ENCODE assay signal across 9 mouse cellular contexts in genomic region chr13:48544391-48544790, GRCm38 (mm10). TPM values are rescaled to one million over a fixed set of nuclear protein-coding genes. Genes with fewer than 3 reads are reported as not detected.
DNase-seq lines count a peak whose midpoint lies in the region; ATAC-seq and TF ChIP-seq lines count a peak whose summit lies in the region.
"Had no signal": no experiment of that assay in that cellular context is flagged by ENCODE, and none has a peak within 500 bp of the region (broad histone marks: within the 10 kb centered on the region; RNA-seq: fewer than 3 reads in every experiment).

No protein-coding gene starts in this region.

- no peaks in the 10 kb centered on the region for H3K36me3 ChIP-seq in forebrain, embryonic 10.5 days (replicated peaks)
- H3K36me3 ChIP-seq in forebrain, postnatal 0 days (ENCODE audit: insufficient read depth): no peaks in the 10 kb centered on the region
- H3K36me3 ChIP-seq in testis, adult 2 months (ENCODE audit: control insufficient read depth, insufficient read depth, low read length): no peaks in the 10 kb centered on the region
- H3K36me3 ChIP-seq in liver, embryonic 14.5 days (replicated peaks; ENCODE audit: control insufficient read depth, insufficient read depth, low read depth): no peaks in the 10 kb centered on the region

- H3K9me3 ChIP-seq in forebrain, embryonic 10.5 days: no peaks in the 10 kb centered on the region
- no peaks in the 10 kb centered on the region for H3K9me3 ChIP-seq in forebrain, postnatal 0 days (ENCODE audit: low read length)
- H3K9me3 ChIP-seq in liver, embryonic 14.5 days (ENCODE audit: control insufficient read depth, low read length): no peaks in the 10 kb centered on the region

- TF ChIP-seq CTCF in forebrain, postnatal 0 days (IDR thresholded peaks at IDR 0.05; ENCODE audit: low read depth): no peak
- no peak for TF ChIP-seq CTCF in testis, adult 2 months (IDR thresholded peaks at IDR 0.05; ENCODE audit: control insufficient read depth, insufficient read depth, insufficient replicate concordance, low read depth, low read length)
- no peak for TF ChIP-seq CTCF in liver, embryonic 14.5 days (IDR thresholded peaks at IDR 0.05; ENCODE audit: low read depth)

- ATAC-seq in forebrain, postnatal 0 days: no peak
- no peak for ATAC-seq in liver, embryonic 14.5 days (ENCODE audit: insufficient read depth)
- ATAC-seq in megakaryocyte progenitor cell, adult 5-6 weeks (replicated peaks; ENCODE audit: poor library complexity): no peak

- no peak overlapping the region for H3K9ac ChIP-seq in forebrain, postnatal 0 days
- H3K9ac ChIP-seq in liver, embryonic 14.5 days (replicated peaks): peak overlapping the region; percentile 95

- no peaks in the 10 kb centered on the region for H3K27me3 ChIP-seq in forebrain, embryonic 10.5 days (ENCODE audit: poor library complexity, severe bottlenecking)
- H3K27me3 ChIP-seq in forebrain, postnatal 0 days (ENCODE audit: insufficient read depth, low read length): no peaks in the 10 kb centered on the region
- H3K27me3 ChIP-seq in testis, adult 2 months (ENCODE audit: control insufficient read depth, insufficient read depth, low read length): no peaks in the 10 kb centered on the region
- no peaks in the 10 kb centered on the region for H3K27me3 ChIP-seq in liver, embryonic 14.5 days (ENCODE audit: control insufficient read depth, insufficient read depth, low read length)

- peaks cover 56% of the 10 kb centered on the region for H3K4me1 ChIP-seq in forebrain, embryonic 10.5 days
- H3K4me1 ChIP-seq in forebrain, postnatal 0 days (ENCODE audit: insufficient read depth): peaks cover 4% of the 10 kb centered on the region; the same call in 1 of the 2 replicates
- no peaks in the 10 kb centered on the region for H3K4me1 ChIP-seq in testis, adult 2 months (ENCODE audit: control insufficient read depth, insufficient read depth, low read length)
- peaks cover 16 to 20% of the 10 kb centered on the region in 2 experiments for H3K4me1 ChIP-seq in liver, embryonic 14.5 days (replicated peaks; ENCODE audit: control insufficient read depth in 2 of 2, insufficient read depth in 2 of 2, low read length in 1 of 2)

- TF ChIP-seq EP300 in liver, embryonic 14.5 days (IDR thresholded peaks at IDR 0.05; ENCODE audit: low read depth): no peak

- peak overlapping the region; percentile 96 for H3K4me3 ChIP-seq in forebrain, embryonic 10.5 days
- H3K4me3 ChIP-seq in forebrain, postnatal 0 days (ENCODE audit: low read depth, low read length): no peak overlapping the region
- peak overlapping the region; percentile 43; the same call in 1 of the 2 replicates for H3K4me3 ChIP-seq in testis, adult 2 months (ENCODE audit: control insufficient read depth, low read depth, low read length)
- H3K4me3 ChIP-seq in liver, embryonic 14.5 days (ENCODE audit: insufficient read depth in 1 of 2, low read depth in 2 of 2, low read length in 2 of 2): peak overlapping the region; percentile 82 to 96

- no peak overlapping the region for H3K4me2 ChIP-seq in forebrain, postnatal 0 days (ENCODE audit: low read depth)
- H3K4me2 ChIP-seq in liver, embryonic 14.5 days (ENCODE audit: low read depth): peak overlapping the region; percentile 73

- no peak for DNase-seq in forebrain, embryonic 10.5 days (ENCODE audit: extremely low spot score, low spot score)
- DNase-seq in forebrain, postnatal 0 days: no peak
- DNase-seq in testis, postnatal 10 days (ENCODE audit: low spot score): no peak
- no peak for DNase-seq in liver, embryonic 14.5 days (ENCODE audit: low read depth in 3 of 3, low spot score in 3 of 3)
- no peak for DNase-seq in right cerebral cortex, postnatal 10 days (ENCODE audit: low spot score in 2 of 2)
- no peak for DNase-seq in layer of hippocampus, postnatal 36 days
- DNase-seq: adrenal gland, postnatal 14 days had no signal

- no peak for TF ChIP-seq POLR2A in testis, adult 2 months (IDR thresholded peaks at IDR 0.05; ENCODE audit: control insufficient read depth, low read depth, low read length)

- H3K27ac ChIP-seq in forebrain, embryonic 10.5 days: no peak overlapping the region
- no peak overlapping the region for H3K27ac ChIP-seq in forebrain, postnatal 0 days (ENCODE audit: low read depth, low read length)
- H3K27ac ChIP-seq in testis, adult 2 months (ENCODE audit: control insufficient read depth, insufficient read depth, low read depth, low read length): no peak overlapping the region
- peak overlapping the region; percentile 19; the same call in 1 of the 2 replicates for H3K27ac ChIP-seq in liver, embryonic 14.5 days

RNA-seq across cellular contexts. Expression of gene A830005F24Rik, which starts 31.0 kb away (rescaled TPM):
- 2.2 and 2.5 TPM in 2 replicates for polyA plus RNA-seq in forebrain, embryonic 10.5 days (2016; fragmentation: Nextera tagmentation; extraction: Ambion mirVana)
- total RNA-seq in forebrain, postnatal 0 days (2014; rRNA removed): 0.67 and 0.85 TPM in 2 replicates
- 0.93 and 2.6 TPM in 2 replicates for polyA plus RNA-seq in forebrain, postnatal 0 days (2015; fragmentation: Nextera tagmentation; extraction: Ambion mirVana)
- 0.15 TPM in 1 of 2 replicates, not detected in the other for polyA plus RNA-seq in testis, adult 2 months (2012; rRNA removed)
- 0.06 and 0.35 TPM in 2 replicates for polyA plus RNA-seq in liver, embryonic 14.5 days (2012; rRNA removed)
- polyA plus RNA-seq in liver, embryonic 14.5 days (2014; fragmentation: Nextera tagmentation; extraction: Ambion mirVana): 0.30 and 0.43 TPM in 2 replicates
- total RNA-seq in megakaryocyte progenitor cell, adult 5-6 weeks (2015): 0.71 and 1.0 TPM in 2 replicates
- 1.2 and 1.4 TPM in 2 replicates for total RNA-seq in megakaryocyte progenitor cell, adult 5-6 weeks (2017)
- 1 to 10 TPM; 1.7 to 1.9 TPM for total RNA-seq in layer of hippocampus, postnatal 36 days (2021)
- total RNA-seq: adrenal gland, postnatal 14 days had no signal

RNA-seq across cellular contexts. Expression of gene Zfp169, which starts 31.1 kb away (rescaled TPM):
- 4.3 and 4.9 TPM in 2 replicates for polyA plus RNA-seq in forebrain, embryonic 10.5 days (2016; fragmentation: Nextera tagmentation; extraction: Ambion mirVana)
- 17.0 and 36.6 TPM in 2 replicates for total RNA-seq in forebrain, postnatal 0 days (2014; rRNA removed)
- 2.7 and 4.0 TPM in 2 replicates for polyA plus RNA-seq in forebrain, postnatal 0 days (2015; fragmentation: Nextera tagmentation; extraction: Ambion mirVana)
- 11.5 and 12.1 TPM in 2 replicates for polyA plus RNA-seq in testis, adult 2 months (2012; rRNA removed)
- 1.8 and 2.1 TPM in 2 replicates for polyA plus RNA-seq in liver, embryonic 14.5 days (2012; rRNA removed)
- 0.86 and 0.87 TPM in 2 replicates for polyA plus RNA-seq in liver, embryonic 14.5 days (2014; fragmentation: Nextera tagmentation; extraction: Ambion mirVana)
- total RNA-seq in megakaryocyte progenitor cell, adult 5-6 weeks (2015): 7.8 and 9.4 TPM in 2 replicates
- 12.4 and 16.4 TPM in 2 replicates for total RNA-seq in megakaryocyte progenitor cell, adult 5-6 weeks (2017)
- total RNA-seq in layer of hippocampus, postnatal 36 days (2021): 10 to 100 TPM; 23.9 to 25.1 TPM
